Mouse (Mus musculus): ENCODE measurements around the gene Adgrv1. TPM values are rescaled to one million over a fixed set of nuclear protein-coding genes. Genes with fewer than 3 reads are reported as not detected.

The Adgrv1 gene
- polyA plus RNA-seq, 1 experiment: not detected

Other genes with a start within 250 kb of the Adgrv1 start
- 13.9 and 14.3 TPM in 2 replicates for gene Lysmd3, start 24.5 kb upstream of the Adgrv1 start, polyA plus RNA-seq (2012; ENCODE audit: insufficient read depth, insufficient read length, missing spikeins)
- 12.3 and 12.6 TPM in 2 replicates for gene Polr3g, start 77.9 kb upstream of the Adgrv1 start, polyA plus RNA-seq (2012; ENCODE audit: insufficient read depth, insufficient read length, missing spikeins)
- gene Mblac2, start 78.2 kb upstream of the Adgrv1 start, polyA plus RNA-seq (2012; ENCODE audit: insufficient read depth, insufficient read length, missing spikeins): 13.8 and 20.7 TPM in 2 replicates
- 113 and 139 TPM in 2 replicates for gene Cetn3, start 149.9 kb upstream of the Adgrv1 start, polyA plus RNA-seq (2012; ENCODE audit: insufficient read depth, insufficient read length, missing spikeins)

All from brown adipose tissue, adult 24 weeks (tissue).